In the genomic region with DNA sequence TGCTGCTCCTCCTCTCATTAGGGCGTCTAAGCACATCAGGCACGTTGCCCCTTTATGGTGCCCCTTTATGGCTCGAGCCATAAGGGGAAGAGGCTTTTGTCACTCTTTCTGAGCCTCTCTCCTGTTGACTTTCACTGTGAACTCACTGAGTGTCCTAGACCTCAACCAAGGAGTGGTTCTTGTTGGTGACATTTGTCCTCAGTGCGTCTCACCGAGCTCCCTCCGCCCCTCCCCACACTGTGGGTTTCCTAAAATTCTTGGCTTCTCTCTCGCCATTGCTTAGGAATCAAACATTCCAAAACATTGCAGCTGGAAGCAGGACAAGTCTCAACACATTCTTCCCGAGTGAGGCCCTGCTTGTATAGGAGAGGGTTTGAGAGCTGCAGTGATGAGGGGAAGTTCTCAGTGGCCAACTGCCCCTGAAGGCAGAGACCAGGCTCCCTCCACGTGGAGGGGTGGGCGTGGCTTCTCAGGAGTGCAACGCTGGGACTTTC, we compare ENCODE assay signal across 10 mouse cellular contexts. TPM values are rescaled to one million over a fixed set of nuclear protein-coding genes. Genes with fewer than 3 reads are reported as not detected.
A peak's percentile ranks its signal among the peaks of the same experiment; 100 is the strongest.
DNase-seq lines count a peak whose midpoint lies in the region; ATAC-seq and TF ChIP-seq lines count a peak whose summit lies in the region.
"Had no signal": no experiment of that assay in that cellular context is flagged by ENCODE, and none has a peak within 500 bp of the region (broad histone marks: within the 10 kb centered on the region; RNA-seq: fewer than 3 reads in every experiment).

No protein-coding gene starts in this region.

- WGBS in midbrain, embryonic 13.5 days, result 55% methylated on average over 11 of the region's 11 CpGs
- 51% methylated on average over 11 of the region's 11 CpGs for WGBS in midbrain, embryonic 15.5 days
- 20% methylated on average over 11 of the region's 11 CpGs for WGBS in kidney, embryonic 15.5 days
- 30% methylated on average over 11 of the region's 11 CpGs for WGBS in stomach, embryonic 14.5 days
- 57% methylated on average over 11 of the region's 11 CpGs for WGBS in cerebellum, adult 2 months

- H3K27ac ChIP-seq in midbrain, embryonic 13.5 days, result no peak overlapping the region
- H3K27ac ChIP-seq in midbrain, embryonic 15.5 days, result no peak overlapping the region
- peak overlapping the region; percentile 71 for H3K27ac ChIP-seq in kidney, embryonic 15.5 days
- 0 out of 2 replicates have a peak overlapping the region, but pooled peaks have one; percentile 71 for H3K27ac ChIP-seq in stomach, embryonic 14.5 days (ENCODE audit: low read length)
- no peak overlapping the region; the same call in 1 of the 2 replicates for H3K27ac ChIP-seq in cerebellum, adult 2 months (ENCODE audit: insufficient read depth, low read length)

- H3K36me3 ChIP-seq in midbrain, embryonic 13.5 days, result no peaks in the 10 kb centered on the region
- H3K36me3 ChIP-seq in midbrain, embryonic 15.5 days (replicated peaks), result no peaks in the 10 kb centered on the region
- 0 out of 2 replicates have a peak, but pooled peaks cover 3% of the 10 kb centered on the region for H3K36me3 ChIP-seq in kidney, embryonic 15.5 days
- H3K36me3 ChIP-seq in stomach, embryonic 14.5 days (ENCODE audit: control insufficient read depth, insufficient read depth, low read length), result no peaks in the 10 kb centered on the region

- peaks cover 4% of the 10 kb centered on the region; the same call in 1 of the 2 replicates for H3K9me3 ChIP-seq in midbrain, embryonic 13.5 days
- no peaks in the 10 kb centered on the region for H3K9me3 ChIP-seq in midbrain, embryonic 15.5 days
- H3K9me3 ChIP-seq in kidney, embryonic 15.5 days (replicated peaks), result 0 out of 2 replicates have a peak, but pooled peaks cover 5% of the 10 kb centered on the region
- no peaks in the 10 kb centered on the region for H3K9me3 ChIP-seq in stomach, embryonic 14.5 days (ENCODE audit: control insufficient read depth, low read depth, low read length)

- intact Hi-C loops in left cerebral cortex, postnatal 14 days (cut with DNase I), result no loop called here

- H3K9ac ChIP-seq in midbrain, embryonic 13.5 days (replicated peaks), result no peak overlapping the region
- H3K9ac ChIP-seq in midbrain, embryonic 15.5 days, result no peak overlapping the region
- no peak overlapping the region for H3K9ac ChIP-seq in kidney, embryonic 15.5 days
- H3K9ac ChIP-seq in stomach, embryonic 14.5 days (replicated peaks; ENCODE audit: low read depth, low read length), result no peak overlapping the region

- no peak overlapping the region for H3K4me2 ChIP-seq in midbrain, embryonic 13.5 days (replicated peaks)
- no peak overlapping the region for H3K4me2 ChIP-seq in midbrain, embryonic 15.5 days
- H3K4me2 ChIP-seq in kidney, embryonic 15.5 days, result 0 out of 2 replicates have a peak overlapping the region, but pooled peaks have one; percentile 6
- H3K4me2 ChIP-seq in stomach, embryonic 14.5 days (replicated peaks; ENCODE audit: low read depth, low read length), result no peak overlapping the region

- no peaks in the 10 kb centered on the region for H3K27me3 ChIP-seq in midbrain, embryonic 13.5 days
- H3K27me3 ChIP-seq in midbrain, embryonic 15.5 days (replicated peaks), result no peaks in the 10 kb centered on the region
- no peaks in the 10 kb centered on the region for H3K27me3 ChIP-seq in kidney, embryonic 15.5 days
- H3K27me3 ChIP-seq in stomach, embryonic 14.5 days (ENCODE audit: control insufficient read depth, insufficient read depth, low read length), result no peaks in the 10 kb centered on the region
- no peaks in the 10 kb centered on the region for H3K27me3 ChIP-seq in cerebellum, adult 2 months (ENCODE audit: control insufficient read depth, insufficient read depth, low read length)

- no peak for TF ChIP-seq POLR2A in cerebellum, adult 2 months (IDR thresholded peaks at IDR 0.05; ENCODE audit: borderline replicate concordance, insufficient read depth, low read length)

- TF ChIP-seq CTCF in cerebellum, adult 2 months (IDR thresholded peaks at IDR 0.05; ENCODE audit: borderline replicate concordance, insufficient read depth, low read depth, low read length), result no peak

- ATAC-seq in midbrain, embryonic 13.5 days, result 0 out of 2 replicates have a peak, but pooled peaks have one; percentile 28
- no peak; the same call in 1 of the 2 replicates for ATAC-seq in midbrain, embryonic 15.5 days (replicated peaks)
- peak; percentile 74; the same call in 1 of the 2 replicates for ATAC-seq in kidney, embryonic 15.5 days (replicated peaks; ENCODE audit: low FRiP score)
- ATAC-seq in stomach, embryonic 14.5 days (ENCODE audit: insufficient number of reproducible peaks, insufficient read depth, low FRiP score, low read depth), result peak; percentile 58; the same call in 1 of the 2 replicates
- ATAC-seq: activated CD4-positive, CD25-positive, alpha-beta regulatory T cell, adult 4 months had no signal

- H3K4me3 ChIP-seq in midbrain, embryonic 13.5 days (replicated peaks), result no peak overlapping the region
- H3K4me3 ChIP-seq in midbrain, embryonic 15.5 days, result no peak overlapping the region
- H3K4me3 ChIP-seq in kidney, embryonic 15.5 days (replicated peaks), result no peak overlapping the region
- no peak overlapping the region for H3K4me3 ChIP-seq in stomach, embryonic 14.5 days (ENCODE audit: low read depth, low read length)
- no peak overlapping the region for H3K4me3 ChIP-seq in cerebellum, adult 2 months (replicated peaks; ENCODE audit: insufficient read depth, low read depth, low read length)

- peaks cover 29% of the 10 kb centered on the region for H3K4me1 ChIP-seq in midbrain, embryonic 13.5 days (replicated peaks)
- H3K4me1 ChIP-seq in midbrain, embryonic 15.5 days, result peaks cover 22% of the 10 kb centered on the region
- peaks cover 27% of the 10 kb centered on the region for H3K4me1 ChIP-seq in kidney, embryonic 15.5 days
- peaks cover 6% of the 10 kb centered on the region; the same call in 1 of the 2 replicates for H3K4me1 ChIP-seq in stomach, embryonic 14.5 days (ENCODE audit: control insufficient read depth, insufficient read depth, low read length)
- peaks cover 13% of the 10 kb centered on the region for H3K4me1 ChIP-seq in cerebellum, adult 2 months (ENCODE audit: control insufficient read depth, insufficient read depth, low read length)

- peak; percentile 73 for DNase-seq in fibroblast of lung, adult 2 months (ENCODE audit: low read depth)
- DNase-seq in cerebellum, adult 2 months, result no peak
- DNase-seq in spleen, postnatal 14 days (ENCODE audit: low spot score in 2 of 2), result no peak
- no peak for DNase-seq in left cerebral cortex, postnatal 14 days (ENCODE audit: low spot score in 2 of 2)
- DNase-seq: thymus, postnatal 36 days had no signal

RNA-seq across cellular contexts. Expression of gene Atxn7l1, which starts 46.0 kb away (rescaled TPM):
- 18.6 and 19.3 TPM in 2 replicates for polyA plus RNA-seq in midbrain, embryonic 13.5 days (2015; fragmentation: Nextera tagmentation; extraction: Ambion mirVana)
- polyA plus RNA-seq in midbrain, embryonic 15.5 days (2015; fragmentation: Nextera tagmentation; extraction: Ambion mirVana), result 20.2 and 24.4 TPM in 2 replicates
- 11.1 and 12.7 TPM in 2 replicates for polyA plus RNA-seq in kidney, embryonic 15.5 days (2015; fragmentation: Nextera tagmentation; extraction: Ambion mirVana)
- 17.6 and 21.5 TPM in 2 replicates for polyA plus RNA-seq in stomach, embryonic 14.5 days (2014; fragmentation: Nextera tagmentation; extraction: Ambion mirVana)
- 38.7 and 40.9 TPM in 2 replicates for polyA plus RNA-seq in cerebellum, adult 2 months (2012; rRNA removed)
- 10 to 100 TPM; 56.9 to 65.3 TPM for total RNA-seq in left cerebral cortex, postnatal 14 days (2021)

Comparison
In these comparisons a context has a peak if more than half of its experiments do, and no peak if none do; other contexts are left out.
1. H3K27ac ChIP-seq: peak in kidney, embryonic 15.5 days (single experiment) and stomach, embryonic 14.5 days (single experiment); none in midbrain, embryonic 13.5 days (single experiment), midbrain, embryonic 15.5 days (single experiment) and cerebellum, adult 2 months (single experiment).